Mouse (Mus musculus) activated CD4-positive, CD25-positive, alpha-beta regulatory T cell, adult 4 months (primary cell): ENCODE results near the gene Tmprss13. TPM values are rescaled to one million over a fixed set of nuclear protein-coding genes. Genes with fewer than 3 reads are reported as not detected.

ENCODE experiments used
- ATAC-seq: one replicate; pipeline ENCODE4 v1.8.0; 2017
- polyA plus RNA-seq, 2 experiments: library from polyadenylated mRNA; unstranded; fragments of 100-300 nt; shearing (Covaris generic); gene quantifications; one replicate each; pipeline ENCODE4 v1.2.1; 2017

The Tmprss13 gene
- polyA plus RNA-seq, 2 experiments from 2014 or later, result 8.2 to 9.2 TPM

GRCm38 (mm10) chr9:45383883-45384282 is 65.0 kb downstream of the Tmprss13 start:
- ATAC-seq, result no peak

DNA sequence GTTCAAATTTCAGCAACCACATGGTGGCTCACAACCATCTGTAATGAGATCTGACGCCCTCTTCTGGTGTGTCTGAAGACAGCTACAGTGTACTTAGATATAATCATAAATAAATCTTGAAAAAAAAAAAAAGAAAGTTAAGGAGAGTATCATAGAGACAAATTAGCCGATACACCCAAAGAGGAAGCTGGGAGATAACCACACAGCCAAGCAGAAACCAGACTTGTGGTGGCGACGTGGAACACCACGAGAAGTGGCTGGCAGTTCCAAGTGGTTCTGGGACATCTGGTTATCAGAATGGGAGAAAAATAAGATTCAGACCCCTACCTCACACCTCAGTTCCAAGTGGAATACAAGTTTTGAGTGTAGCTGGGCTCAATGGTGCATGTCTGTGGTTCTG is 67.8 kb downstream of the Tmprss13 start:
- no peak for ATAC-seq

DNA sequence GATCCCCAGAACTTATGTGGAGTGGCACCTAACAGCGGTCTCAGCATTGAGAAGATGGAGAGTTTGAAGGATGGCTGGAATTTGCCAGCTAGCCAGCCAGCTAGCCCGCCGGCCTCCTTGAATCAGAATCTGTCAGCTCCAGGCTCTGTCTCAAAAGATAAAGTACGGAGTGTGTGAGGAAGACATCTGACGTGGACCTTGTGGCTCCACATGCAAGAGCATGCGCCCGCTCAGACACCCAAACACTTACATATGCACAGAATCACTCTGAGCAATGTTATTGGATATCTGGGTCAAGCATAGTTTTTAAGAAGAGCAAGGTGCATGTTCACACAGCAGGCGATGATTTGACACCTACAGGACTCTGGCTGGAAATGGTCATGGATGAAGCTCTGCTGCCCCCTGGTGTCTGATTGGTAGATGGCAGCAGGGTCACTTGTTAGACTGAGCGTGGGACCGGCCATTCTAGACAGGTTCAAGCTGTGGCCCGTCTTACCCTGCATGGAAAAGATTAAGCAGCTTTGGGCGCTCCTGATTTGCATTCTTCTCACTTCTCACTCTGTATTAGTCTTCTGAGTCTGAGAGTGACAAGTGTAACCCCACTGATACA is 69.6 kb downstream of the Tmprss13 start:
- peak; percentile 65 for ATAC-seq

GRCm38 (mm10) chr9:45389596-45389995 is 70.7 kb downstream of the Tmprss13 start:
- no peak for ATAC-seq

DNA sequence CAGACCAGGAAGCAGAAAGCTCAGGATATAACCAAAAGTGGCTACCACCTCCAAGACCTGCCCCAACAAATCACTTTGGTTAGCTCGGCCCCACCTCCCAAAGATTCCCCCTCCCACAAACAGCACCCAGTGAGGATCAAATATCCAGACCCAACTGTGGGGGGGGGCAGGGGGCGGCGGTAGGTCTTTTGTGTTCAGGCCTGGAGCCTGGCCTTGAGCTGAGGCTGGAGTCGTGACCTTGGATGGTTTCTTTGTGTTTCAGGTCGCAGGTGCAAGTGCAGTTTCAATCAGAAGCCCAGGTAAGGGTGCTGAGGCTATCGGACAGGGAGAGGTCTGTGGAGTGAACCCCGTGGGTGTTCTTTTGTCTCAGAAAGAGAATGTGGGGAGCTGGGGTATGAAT is 72.4 kb downstream of the Tmprss13 start:
- ATAC-seq, result no peak

DNA sequence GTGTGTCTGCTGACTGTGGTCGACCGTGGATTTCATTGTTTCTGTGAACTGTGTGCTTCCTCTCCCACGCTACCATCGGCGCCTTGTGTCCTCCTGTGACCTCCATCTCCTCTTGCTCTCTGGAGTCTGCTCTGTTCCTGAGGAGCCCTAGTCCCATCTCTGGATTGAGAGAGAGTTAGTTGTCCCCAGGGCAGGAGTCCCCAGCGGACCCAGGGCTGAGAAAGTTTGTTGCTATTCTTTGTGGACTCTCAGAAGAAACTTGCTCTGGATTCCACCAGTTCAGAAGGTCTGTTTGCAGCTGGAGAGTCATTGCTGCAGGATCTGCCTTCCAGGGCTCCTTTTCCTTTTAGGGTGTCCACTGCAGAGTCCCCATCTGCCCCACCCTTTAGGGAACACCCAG is 76.3 kb downstream of the Tmprss13 start:
- ATAC-seq, result no peak

DNA sequence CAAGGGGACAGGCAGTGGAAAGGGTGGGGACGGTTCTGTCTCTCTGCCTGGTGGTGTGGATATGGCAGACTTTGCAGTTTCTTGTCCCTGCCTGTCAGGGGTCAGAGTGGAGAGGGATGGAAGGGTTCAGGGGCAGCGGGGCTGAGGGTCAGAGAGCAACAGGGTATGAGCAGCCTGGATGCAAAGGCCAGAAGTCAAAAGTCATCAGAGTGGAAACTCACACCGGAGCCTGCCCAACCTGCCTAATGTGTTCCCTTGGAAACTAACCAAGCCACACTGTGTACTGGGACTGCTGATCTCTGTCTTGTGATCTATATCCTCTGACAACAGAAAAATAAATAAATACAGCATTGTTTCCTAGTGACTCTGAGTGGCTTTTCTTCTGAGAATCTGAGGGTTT is 76.9 kb downstream of the Tmprss13 start:
- no peak for ATAC-seq

Other genes starting within 250 kb of the Tmprss13 start
- 10 to 100 TPM in 1 of 2 experiments, 1 to 10 TPM in 1; 8.3 to 19.6 TPM for gene Jaml, start 239.9 kb upstream of the Tmprss13 start, polyA plus RNA-seq
- under 1 TPM; 0.19 to 0.42 TPM for gene Scn2b, start 201.3 kb upstream of the Tmprss13 start, polyA plus RNA-seq
- not detected for gene Scn4b, start 180.7 kb upstream of the Tmprss13 start, polyA plus RNA-seq
- gene BC049352, start 137.1 kb upstream of the Tmprss13 start, polyA plus RNA-seq, result 1 to 10 TPM; 2.2 to 2.8 TPM
- not detected for gene Tmprss4, start 115.0 kb upstream of the Tmprss13 start, polyA plus RNA-seq
- 10 to 100 TPM; 44.4 to 57.1 TPM for gene Il10ra, start 50.0 kb upstream of the Tmprss13 start, polyA plus RNA-seq
- 1 to 10 TPM in 1 of 2 experiments, not detected in 1; 1.1 TPM for gene Fxyd6, start 51.1 kb downstream of the Tmprss13 start, polyA plus RNA-seq
- gene Fxyd2, start 80.6 kb downstream of the Tmprss13 start, polyA plus RNA-seq, result 1 to 10 TPM in 1 of 2 experiments, not detected in 1; 4.3 TPM
- gene Dscaml1, start 107.5 kb downstream of the Tmprss13 start, polyA plus RNA-seq, result not detected